In genomic region chr17:5552036-5552760, GRCm38 (mm10) we compare ENCODE assay signal across 26 mouse cellular contexts. TPM values are rescaled to one million over a fixed set of nuclear protein-coding genes. Genes with fewer than 3 reads are reported as not detected.
A peak's percentile ranks its signal among the peaks of the same experiment; 100 is the strongest.
DNase-seq lines count a peak whose midpoint lies in the region; ATAC-seq and TF ChIP-seq lines count a peak whose summit lies in the region.
"Had no signal": no experiment of that assay in that cellular context is flagged by ENCODE, and none has a peak within 500 bp of the region (broad histone marks: within the 10 kb centered on the region; RNA-seq: fewer than 3 reads in every experiment).

No protein-coding gene starts in this region.

- TF ChIP-seq CTCF in kidney, adult 2 months (conservative IDR thresholded peaks at IDR 0.05; ENCODE audit: insufficient read depth, insufficient read length, low read depth, low read length), result no peak

- WGBS in kidney, adult 2 months, result 38% methylated on average over 14 of the region's 14 CpGs
- 64% methylated on average over 14 of the region's 14 CpGs for WGBS in liver, embryonic 12.5 days (ENCODE audit: insufficient replicate concordance)

- ATAC-seq in liver, embryonic 12.5 days, result 0 out of 2 replicates have a peak, but pooled peaks have one; percentile 43
- ATAC-seq: forebrain, embryonic 13.5 days; forebrain, embryonic 16.5 days; Patski had no signal

- H3K36me3 ChIP-seq in kidney, adult 2 months (ENCODE audit: control insufficient read depth, insufficient read depth, low read length), result no peaks in the 10 kb centered on the region
- H3K36me3 ChIP-seq in liver, embryonic 12.5 days, result 0 out of 2 replicates have a peak, but pooled peaks cover 4% of the 10 kb centered on the region
- H3K36me3 ChIP-seq: forebrain, embryonic 10.5 days; heart, embryonic 10.5 days; heart, embryonic 13.5 days had no signal

- H3K27me3 ChIP-seq in kidney, adult 2 months (replicated peaks; ENCODE audit: control insufficient read depth, insufficient read depth, low read length), result no peaks in the 10 kb centered on the region
- no peaks in the 10 kb centered on the region for H3K27me3 ChIP-seq in liver, embryonic 12.5 days (replicated peaks)
- H3K27me3 ChIP-seq: CH12.LX; forebrain, embryonic 13.5 days; heart, embryonic 13.5 days; Patski had no signal

- no peak overlapping the region for H3K9ac ChIP-seq in liver, embryonic 12.5 days
- H3K9ac ChIP-seq: forebrain, embryonic 13.5 days; heart, embryonic 13.5 days; hindbrain, embryonic 14.5 days had no signal

- peak; percentile 65 for DNase-seq in kidney, adult 2 months
- no peak for DNase-seq in kidney, adult 18-20 months
- no peak for DNase-seq in liver
- DNase-seq in testis, postnatal 14 days (ENCODE audit: low spot score), result peak; percentile 31
- no peak for DNase-seq in testis, postnatal 10 days (ENCODE audit: low spot score)
- DNase-seq: adrenal gland, postnatal 10 days; adrenal gland, postnatal 36 days; B cell, adult 2 months; cerebellum, adult 18-20 months; cerebellum, adult 9-10 months; cerebellum, postnatal 14 days; gastrocnemius, postnatal 10 days; gastrocnemius, postnatal 36 days; heart, adult 2 months; heart, postnatal 14 days; heart, postnatal 4 days had no signal

- H3K4me2 ChIP-seq in liver, embryonic 12.5 days, result no peak overlapping the region
- H3K4me2 ChIP-seq: forebrain, embryonic 13.5 days; heart, embryonic 13.5 days; hindbrain, embryonic 14.5 days had no signal

- H3K4me1 ChIP-seq in kidney, adult 2 months (ENCODE audit: control insufficient read depth, insufficient read depth, low read length), result no peaks in the 10 kb centered on the region
- H3K4me1 ChIP-seq in liver, embryonic 12.5 days, result peaks cover 25% of the 10 kb centered on the region
- H3K4me1 ChIP-seq: forebrain, embryonic 10.5 days; forebrain, embryonic 13.5 days; heart, embryonic 10.5 days; heart, embryonic 13.5 days had no signal

- H3K27ac ChIP-seq in kidney, adult 2 months (ENCODE audit: insufficient read depth, low read depth, low read length), result no peak overlapping the region
- no peak overlapping the region for H3K27ac ChIP-seq in liver, embryonic 12.5 days
- H3K27ac ChIP-seq: forebrain, embryonic 10.5 days; forebrain, embryonic 13.5 days; heart, adult 2 months; heart, embryonic 10.5 days; heart, embryonic 13.5 days; hindbrain, embryonic 14.5 days had no signal

- no peak for TF ChIP-seq POLR2A in kidney, adult 2 months (IDR thresholded peaks at IDR 0.05; ENCODE audit: low read depth, low read length)

- no peak overlapping the region for H3K4me3 ChIP-seq in kidney, adult 2 months (ENCODE audit: insufficient read depth, low read depth, low read length)
- H3K4me3 ChIP-seq in liver, embryonic 12.5 days, result no peak overlapping the region
- H3K4me3 ChIP-seq: forebrain, embryonic 10.5 days; forebrain, embryonic 13.5 days; heart, adult 2 months; heart, embryonic 10.5 days; heart, embryonic 13.5 days had no signal

- no peaks in the 10 kb centered on the region for H3K9me3 ChIP-seq in liver, embryonic 12.5 days (replicated peaks)
- H3K9me3 ChIP-seq: forebrain, embryonic 10.5 days; forebrain, embryonic 13.5 days; G1E; heart, embryonic 10.5 days; heart, embryonic 13.5 days had no signal

RNA-seq across cellular contexts. Expression of gene Zdhhc14, which starts 59.8 kb away (rescaled TPM):
- polyA plus RNA-seq in kidney, adult 2 months (2012; rRNA removed), result 2.1 and 2.4 TPM in 2 replicates
- 10.6 and 11.8 TPM in 2 replicates for polyA plus RNA-seq in liver, embryonic 12.5 days (2016; fragmentation: Nextera tagmentation; extraction: Ambion mirVana)

Comparison
In these comparisons a context has a peak if more than half of its experiments do, and no peak if none do; other contexts are left out.
1. DNase-seq: peak in kidney, adult 2 months (single experiment) and testis, postnatal 14 days (single experiment); none in kidney, adult 18-20 months (single experiment), liver (single experiment) and testis, postnatal 10 days (single experiment).